Mouse (Mus musculus): ENCODE results near the gene Hpcal4. TPM values are rescaled to one million over a fixed set of nuclear protein-coding genes. Genes with fewer than 3 reads are reported as not detected.

The Hpcal4 gene
- total RNA-seq, 2 experiments from 2014 or later, result 234 to 238 TPM

GRCm38 (mm10) chr4:123196695-123197094 lies 13.7 kb downstream of the Hpcal4 start:
- intact Hi-C loops (cut with DNase I), result no loop called here
- DNase-seq (ENCODE audit: extremely low spot score in 1 of 2, low spot score in 2 of 2), result no peak

GRCm38 (mm10) chr4:123200771-123201185 lies 17.8 kb downstream of the Hpcal4 start:
- intact Hi-C loops (cut with DNase I), result loop anchor here (5.0 kb wide), 1 partner anchor 43 kb away; no protein-coding TSS in a partner anchor
- DNase-seq (ENCODE audit: extremely low spot score in 1 of 2, low spot score in 2 of 2), result peak in 1 of 2 experiments; percentile 75

- intact Hi-C loops (cut with DNase I), result loop anchor here (5.0 kb wide), 1 partner anchor 44 kb away; no protein-coding TSS in a partner anchor
- peak in 1 of 2 experiments; percentile 72 for DNase-seq (ENCODE audit: extremely low spot score in 1 of 2, low spot score in 2 of 2)
Measured at GRCm38 (mm10) chr4:123201186-123202093, 18.4 kb downstream of the Hpcal4 start, which contains the start of gene Nt5c1a. Gene Nt5c1a (plus strand): TSS chr4:123201504.

GRCm38 (mm10) chr4:123202094-123202420 lies 19.0 kb downstream of the Hpcal4 start:
- intact Hi-C loops (cut with DNase I), result loop anchor here (5.0 kb wide), 1 partner anchor 45 kb away; no protein-coding TSS in a partner anchor
- DNase-seq (ENCODE audit: extremely low spot score in 1 of 2, low spot score in 2 of 2), result no peak

GRCm38 (mm10) chr4:123207337-123207736 lies 24.3 kb downstream of the Hpcal4 start:
- no peak for DNase-seq (ENCODE audit: extremely low spot score in 1 of 2, low spot score in 2 of 2)
- intact Hi-C loops (cut with DNase I), result no loop called here

- no peak for DNase-seq (ENCODE audit: extremely low spot score in 1 of 2, low spot score in 2 of 2)
- intact Hi-C loops (cut with DNase I), result no loop called here
Measured at GRCm38 (mm10) chr4:123210996-123211395, 28.0 kb downstream of the Hpcal4 start.

GRCm38 (mm10) chr4:123211453-123211852 lies 28.4 kb downstream of the Hpcal4 start:
- intact Hi-C loops (cut with DNase I), result no loop called here
- no peak for DNase-seq (ENCODE audit: extremely low spot score in 1 of 2, low spot score in 2 of 2)

GRCm38 (mm10) chr4:123212330-123212729 lies 29.3 kb downstream of the Hpcal4 start:
- DNase-seq (ENCODE audit: extremely low spot score in 1 of 2, low spot score in 2 of 2), result no peak
- intact Hi-C loops (cut with DNase I), result no loop called here

- intact Hi-C loops (cut with DNase I), result no loop called here
- DNase-seq (ENCODE audit: extremely low spot score in 1 of 2, low spot score in 2 of 2), result no peak
Measured at GRCm38 (mm10) chr4:123213975-123214374, 30.9 kb downstream of the Hpcal4 start.

GRCm38 (mm10) chr4:123215367-123215766 lies 32.3 kb downstream of the Hpcal4 start:
- intact Hi-C loops (cut with DNase I), result no loop called here
- no peak for DNase-seq (ENCODE audit: extremely low spot score in 1 of 2, low spot score in 2 of 2)

GRCm38 (mm10) chr4:123216782-123217181 lies 33.8 kb downstream of the Hpcal4 start:
- DNase-seq (ENCODE audit: extremely low spot score in 1 of 2, low spot score in 2 of 2), result no peak
- intact Hi-C loops (cut with DNase I), result no loop called here

- peak; percentile 60 to 81 for DNase-seq (ENCODE audit: extremely low spot score in 1 of 2, low spot score in 2 of 2)
- intact Hi-C loops (cut with DNase I), result loop anchor here (2.0 kb wide), 1 partner anchor 35 kb away; no protein-coding TSS in a partner anchor
Measured at GRCm38 (mm10) chr4:123219720-123220357, 36.8 kb downstream of the Hpcal4 start.

GRCm38 (mm10) chr4:123220637-123221036 lies 37.6 kb downstream of the Hpcal4 start:
- intact Hi-C loops (cut with DNase I), result no loop called here
- no peak for DNase-seq (ENCODE audit: extremely low spot score in 1 of 2, low spot score in 2 of 2)

GRCm38 (mm10) chr4:123223309-123223708 lies 40.3 kb downstream of the Hpcal4 start:
- DNase-seq (ENCODE audit: extremely low spot score in 1 of 2, low spot score in 2 of 2), result no peak
- intact Hi-C loops (cut with DNase I), result no loop called here

GRCm38 (mm10) chr4:123225718-123226403 lies 42.8 kb downstream of the Hpcal4 start:
- intact Hi-C loops (cut with DNase I), result no loop called here
- DNase-seq (ENCODE audit: extremely low spot score in 1 of 2, low spot score in 2 of 2), result peak in 1 of 2 experiments; percentile 60

- intact Hi-C loops (cut with DNase I), result no loop called here
- peak in 1 of 2 experiments; percentile 75 for DNase-seq (ENCODE audit: extremely low spot score in 1 of 2, low spot score in 2 of 2)
Measured at GRCm38 (mm10) chr4:123227707-123228106, 44.7 kb downstream of the Hpcal4 start.

- DNase-seq (ENCODE audit: extremely low spot score in 1 of 2, low spot score in 2 of 2), result peak in 1 of 2 experiments; percentile 59
- intact Hi-C loops (cut with DNase I), result no loop called here
Measured at GRCm38 (mm10) chr4:123228270-123228669, 45.2 kb downstream of the Hpcal4 start.

- intact Hi-C loops (cut with DNase I), result no loop called here
- no peak for DNase-seq (ENCODE audit: extremely low spot score in 1 of 2, low spot score in 2 of 2)
Measured at GRCm38 (mm10) chr4:123229166-123229565, 46.1 kb downstream of the Hpcal4 start.

GRCm38 (mm10) chr4:123232841-123233240 lies 49.8 kb downstream of the Hpcal4 start:
- intact Hi-C loops (cut with DNase I), result no loop called here
- no peak for DNase-seq (ENCODE audit: extremely low spot score in 1 of 2, low spot score in 2 of 2)

Measured in left cerebral cortex, postnatal 10 days (tissue).